Mouse (Mus musculus): Measurements from ENCODE around the gene Gm29110.
"Not testable (repeated sequence)": the region's sequence is repeated elsewhere in the genome, so short reads cannot be mapped to it uniquely, and the experiment has no call there.

Gm29110 gene

GRCm38 (mm10) chrY:74470231-74470630, at the start of gene Gm29110:
TSS of gene Gm29110 (plus strand) at chrY:74470531.
- not testable (repeated sequence) for DNase-seq (ENCODE audit: low read depth, low spot score)
